Mouse (Mus musculus) E14TG2a.4 (cell line): ENCODE measurements around the gene Pglyrp1.

ENCODE experiments used
- CTCF ChIP-seq: conservative IDR thresholded peaks from 2 replicates; pipeline ENCODE4 v1.5.1; 2014; ENCODE audit warnings: low read length
- NANOG ChIP-seq: IDR thresholded peaks from 2 replicates; pipeline ENCODE4 v1.6.1; 2014; ENCODE audit warnings: borderline replicate concordance, low read length, mixed read lengths

DNA sequence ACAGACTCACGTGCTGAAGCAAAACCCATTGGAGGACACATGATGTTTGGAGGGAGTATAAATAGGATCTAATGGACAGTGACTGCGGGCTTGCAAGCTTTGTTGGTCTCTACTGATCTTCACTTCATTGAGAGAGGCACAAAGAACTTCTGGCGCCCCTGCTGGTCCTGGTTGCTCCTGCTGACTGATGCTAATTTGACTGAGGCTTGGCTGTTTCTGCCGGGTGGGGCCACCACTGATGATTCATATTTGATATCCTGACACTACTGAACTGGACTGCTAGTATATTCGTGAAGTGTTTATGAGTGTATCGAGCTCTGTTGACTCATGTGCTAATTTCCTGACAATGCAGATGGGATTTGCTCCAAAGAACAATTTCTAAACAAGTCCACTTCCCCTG is 8.3 kb upstream of the Pglyrp1 start:
- no peak for TF ChIP-seq CTCF
- no peak for TF ChIP-seq NANOG
